ENCODE assay signal across 19 mouse cellular contexts in genomic region chr7:83812581-83812980, GRCm38 (mm10). TPM values are rescaled to one million over a fixed set of nuclear protein-coding genes. Genes with fewer than 3 reads are reported as not detected.
DNase-seq lines count a peak whose midpoint lies in the region; ATAC-seq and TF ChIP-seq lines count a peak whose summit lies in the region.
"Had no signal": no experiment of that assay in that cellular context is flagged by ENCODE, and none has a peak within 500 bp of the region (broad histone marks: within the 10 kb centered on the region; RNA-seq: fewer than 3 reads in every experiment).

No protein-coding gene starts in this region.

- no peak for DNase-seq in heart, adult 18-20 months
- DNase-seq in lung, embryonic 14.5 days: no peak
- DNase-seq in lung, adult 18-20 months: no peak
- no peak for DNase-seq in left cerebral cortex, postnatal 10 days (ENCODE audit: extremely low spot score in 1 of 2, low spot score in 2 of 2)
- DNase-seq in left cerebral cortex, postnatal 36 days (ENCODE audit: low spot score in 2 of 2): no peak
- DNase-seq: kidney, postnatal 4 days; retina, postnatal 1 day; thymus, adult 18-20 months had no signal

- peak overlapping the region; percentile 86 for H3K27ac ChIP-seq in heart, embryonic 15.5 days
- H3K27ac ChIP-seq in lung, embryonic 14.5 days (ENCODE audit: low read depth): peak overlapping the region; percentile 97
- H3K27ac ChIP-seq in embryonic facial prominence, embryonic 13.5 days: peak overlapping the region; percentile 95
- peak overlapping the region; percentile 81 for H3K27ac ChIP-seq in limb, embryonic 13.5 days
- H3K27ac ChIP-seq: hindbrain, embryonic 13.5 days; midbrain, embryonic 13.5 days; neural tube, embryonic 12.5 days had no signal

- no peak overlapping the region for H3K9ac ChIP-seq in heart, embryonic 15.5 days
- H3K9ac ChIP-seq in lung, embryonic 14.5 days: no peak overlapping the region
- H3K9ac ChIP-seq in embryonic facial prominence, embryonic 13.5 days: no peak overlapping the region
- no peak overlapping the region for H3K9ac ChIP-seq in limb, embryonic 13.5 days
- H3K9ac ChIP-seq: hindbrain, embryonic 13.5 days; midbrain, embryonic 13.5 days; neural tube, embryonic 12.5 days had no signal

- H3K36me3 ChIP-seq in heart, embryonic 15.5 days: no peaks in the 10 kb centered on the region
- H3K36me3 ChIP-seq in lung, embryonic 14.5 days (ENCODE audit: insufficient read depth): no peaks in the 10 kb centered on the region
- H3K36me3 ChIP-seq in embryonic facial prominence, embryonic 13.5 days: no peaks in the 10 kb centered on the region
- no peaks in the 10 kb centered on the region for H3K36me3 ChIP-seq in limb, embryonic 13.5 days
- H3K36me3 ChIP-seq: hindbrain, embryonic 13.5 days; midbrain, embryonic 13.5 days; neural tube, embryonic 12.5 days had no signal

- WGBS in heart, embryonic 15.5 days: 78% methylated on average over 10 of the region's 10 CpGs
- WGBS in lung, embryonic 14.5 days: 56% methylated on average over 10 of the region's 10 CpGs
- WGBS in embryonic facial prominence, embryonic 13.5 days: 55% methylated on average over 10 of the region's 10 CpGs
- 48% methylated on average over 10 of the region's 10 CpGs for WGBS in limb, embryonic 13.5 days

- H3K4me3 ChIP-seq in heart, embryonic 15.5 days: no peak overlapping the region
- no peak overlapping the region for H3K4me3 ChIP-seq in lung, embryonic 14.5 days (ENCODE audit: low read depth, low read length)
- no peak overlapping the region for H3K4me3 ChIP-seq in embryonic facial prominence, embryonic 13.5 days
- no peak overlapping the region for H3K4me3 ChIP-seq in limb, embryonic 13.5 days
- H3K4me3 ChIP-seq: hindbrain, embryonic 13.5 days; midbrain, embryonic 13.5 days; neural tube, embryonic 12.5 days had no signal

- TF ChIP-seq CTCF in lung, embryonic 14.5 days (IDR thresholded peaks at IDR 0.05; ENCODE audit: low read depth): no peak

- ATAC-seq in heart, embryonic 15.5 days (replicated peaks; ENCODE audit: insufficient number of reproducible peaks, insufficient read depth, low FRiP score, low read depth): no peak
- no peak for ATAC-seq in lung, embryonic 14.5 days (ENCODE audit: insufficient read depth)
- ATAC-seq in embryonic facial prominence, embryonic 13.5 days (ENCODE audit: insufficient number of reproducible peaks, insufficient read depth, low FRiP score, low TSS enrichment, low read depth): no peak
- no peak for ATAC-seq in limb, embryonic 13.5 days (ENCODE audit: low FRiP score, low read depth)
- ATAC-seq: activated CD4-positive, CD25-positive, alpha-beta regulatory T cell, adult 4 months; midbrain, embryonic 13.5 days had no signal

- peaks cover 33% of the 10 kb centered on the region for H3K4me1 ChIP-seq in heart, embryonic 15.5 days (replicated peaks)
- peaks cover 43% of the 10 kb centered on the region for H3K4me1 ChIP-seq in lung, embryonic 14.5 days (ENCODE audit: insufficient read depth)
- peaks cover 61% of the 10 kb centered on the region for H3K4me1 ChIP-seq in embryonic facial prominence, embryonic 13.5 days
- H3K4me1 ChIP-seq in limb, embryonic 13.5 days: peaks cover 69% of the 10 kb centered on the region

- H3K9me3 ChIP-seq in heart, embryonic 15.5 days (replicated peaks): no peaks in the 10 kb centered on the region
- H3K9me3 ChIP-seq in lung, embryonic 14.5 days (ENCODE audit: low read depth, low read length): no peaks in the 10 kb centered on the region
- no peaks in the 10 kb centered on the region for H3K9me3 ChIP-seq in embryonic facial prominence, embryonic 13.5 days
- H3K9me3 ChIP-seq in limb, embryonic 13.5 days: no peaks in the 10 kb centered on the region
- H3K9me3 ChIP-seq: hindbrain, embryonic 13.5 days; midbrain, embryonic 13.5 days; neural tube, embryonic 12.5 days had no signal

- H3K27me3 ChIP-seq in heart, embryonic 15.5 days: no peaks in the 10 kb centered on the region
- no peaks in the 10 kb centered on the region for H3K27me3 ChIP-seq in lung, embryonic 14.5 days (ENCODE audit: insufficient read depth, low read length)
- H3K27me3 ChIP-seq in embryonic facial prominence, embryonic 13.5 days: no peaks in the 10 kb centered on the region
- H3K27me3 ChIP-seq in limb, embryonic 13.5 days: no peaks in the 10 kb centered on the region
- H3K27me3 ChIP-seq: hindbrain, embryonic 13.5 days; midbrain, embryonic 13.5 days; neural tube, embryonic 12.5 days had no signal

- intact Hi-C loops in left cerebral cortex, postnatal 10 days (cut with DNase I): loop anchor here (5.0 kb wide), 1 partner anchor 70 kb away; the partner anchor contains the start of genes Mesd and Tlnrd1
- intact Hi-C loops in left cerebral cortex, postnatal 36 days (cut with DNase I): no loop called here

- no peak overlapping the region for H3K4me2 ChIP-seq in heart, embryonic 15.5 days
- H3K4me2 ChIP-seq in lung, embryonic 14.5 days: no peak overlapping the region; the same call in 1 of the 2 replicates
- H3K4me2 ChIP-seq in embryonic facial prominence, embryonic 13.5 days: no peak overlapping the region
- H3K4me2 ChIP-seq in limb, embryonic 13.5 days (replicated peaks): 0 out of 2 replicates have a peak overlapping the region, but pooled peaks have one; percentile 7
- H3K4me2 ChIP-seq: hindbrain, embryonic 13.5 days; midbrain, embryonic 13.5 days; neural tube, embryonic 12.5 days had no signal

RNA-seq across cellular contexts. Expression of gene Cfap161, which starts 17.9 kb away (rescaled TPM):
- polyA plus RNA-seq in heart, embryonic 15.5 days (2015; fragmentation: Nextera tagmentation; extraction: Ambion mirVana): 1.8 and 1.9 TPM in 2 replicates
- total RNA-seq in heart, adult 18-20 months (2021): not detected
- 0.13 and 0.22 TPM in 2 replicates for polyA plus RNA-seq in lung, embryonic 14.5 days (2014; fragmentation: Nextera tagmentation; extraction: Ambion mirVana)
- 0.39 and 0.41 TPM in 2 replicates for polyA plus RNA-seq in embryonic facial prominence, embryonic 13.5 days (2015; fragmentation: Nextera tagmentation; extraction: Ambion mirVana)
- 0.52 and 0.57 TPM in 2 replicates for polyA plus RNA-seq in limb, embryonic 13.5 days (2015; fragmentation: Nextera tagmentation; extraction: Ambion mirVana)
- total RNA-seq in left cerebral cortex, postnatal 10 days (2021): 1 to 10 TPM in 1 of 2 experiments, under 1 TPM in 1; 0.88 to 1.0 TPM
- total RNA-seq in left cerebral cortex, postnatal 36 days (2021): under 1 TPM in 1 of 2 experiments, not detected in 1; 0.59 TPM
- total RNA-seq: common myeloid progenitor, adult 5-6 weeks; gastrocnemius, adult 18-20 months had no signal
- polyA plus RNA-seq: activated CD4-positive, CD25-positive, alpha-beta regulatory T cell, adult 4 months; liver, embryonic 16.5 days; neural tube, embryonic 12.5 days; spleen, adult 2 months had no signal
